20 mouse cellular contexts compared by ENCODE assay signal in genomic region chr8:61639596-61639995, GRCm38 (mm10).
DNase-seq lines count a peak whose midpoint lies in the region; ATAC-seq and TF ChIP-seq lines count a peak whose summit lies in the region.
"Had no signal": no experiment of that assay in that cellular context is flagged by ENCODE, and none has a peak within 500 bp of the region (broad histone marks: within the 10 kb centered on the region; RNA-seq: fewer than 3 reads in every experiment).

No protein-coding gene starts in this region.

- no peak for ATAC-seq in intestine, embryonic 14.5 days (replicated peaks; ENCODE audit: low FRiP score, low TSS enrichment, low read depth)
- no peak for ATAC-seq in intestine, postnatal 0 days
- ATAC-seq in neural tube, embryonic 12.5 days (ENCODE audit: low FRiP score, low read depth) = 0 out of 2 replicates have a peak, but pooled peaks have one; percentile 53
- ATAC-seq in neural tube, embryonic 15.5 days (ENCODE audit: low FRiP score) = no peak
- ATAC-seq in stomach, embryonic 15.5 days (ENCODE audit: insufficient read depth, low FRiP score, low read depth) = no peak
- no peak for ATAC-seq in midbrain, embryonic 14.5 days (ENCODE audit: low FRiP score, low TSS enrichment)
- ATAC-seq: forebrain, embryonic 14.5 days; inflammation-experienced regulatory T-cells, adult 6 months; midbrain, embryonic 13.5 days had no signal

- TF ChIP-seq CTCF in intestine, postnatal 0 days (IDR thresholded peaks at IDR 0.05; ENCODE audit: low read depth) = no peak

- peak; percentile 22 for DNase-seq in embryo, embryonic 10.5 days (ENCODE audit: low spot score)
- no peak for DNase-seq in embryo, embryonic 11 days
- no peak for DNase-seq in intestine, embryonic 14.5 days (ENCODE audit: low spot score)
- DNase-seq in midbrain, embryonic 14.5 days = no peak
- DNase-seq: cerebellum, postnatal 10 days; gastrocnemius, adult 2 months; kidney, postnatal 25 days; lung, adult 18-20 months; thymus, postnatal 14 days had no signal

- H3K27me3 ChIP-seq in intestine, embryonic 14.5 days (replicated peaks; ENCODE audit: control insufficient read depth, insufficient read depth, low read length) = no peaks in the 10 kb centered on the region
- no peaks in the 10 kb centered on the region for H3K27me3 ChIP-seq in intestine, postnatal 0 days (replicated peaks; ENCODE audit: control insufficient read depth, insufficient read depth, low read length)
- no peaks in the 10 kb centered on the region for H3K27me3 ChIP-seq in neural tube, embryonic 12.5 days (replicated peaks)
- no peaks in the 10 kb centered on the region for H3K27me3 ChIP-seq in neural tube, embryonic 15.5 days (replicated peaks)
- no peaks in the 10 kb centered on the region for H3K27me3 ChIP-seq in stomach, embryonic 15.5 days (replicated peaks)
- no peaks in the 10 kb centered on the region for H3K27me3 ChIP-seq in midbrain, embryonic 14.5 days (ENCODE audit: control insufficient read depth, insufficient read depth, low read length)
- H3K27me3 ChIP-seq: embryonic facial prominence, embryonic 13.5 days; midbrain, embryonic 13.5 days had no signal

- H3K9ac ChIP-seq in intestine, embryonic 14.5 days (ENCODE audit: low read length) = no peak overlapping the region
- H3K9ac ChIP-seq in intestine, postnatal 0 days (ENCODE audit: low read depth, low read length) = no peak overlapping the region
- no peak overlapping the region for H3K9ac ChIP-seq in neural tube, embryonic 12.5 days
- H3K9ac ChIP-seq in neural tube, embryonic 15.5 days (replicated peaks) = no peak overlapping the region
- no peak overlapping the region for H3K9ac ChIP-seq in stomach, embryonic 15.5 days
- no peak overlapping the region for H3K9ac ChIP-seq in midbrain, embryonic 14.5 days (replicated peaks; ENCODE audit: low read length)
- H3K9ac ChIP-seq: embryonic facial prominence, embryonic 13.5 days; hindbrain, embryonic 14.5 days; midbrain, embryonic 13.5 days had no signal

- 50% methylated on average over 2 of the region's 2 CpGs for WGBS in intestine, embryonic 14.5 days
- 78% methylated on average over 2 of the region's 2 CpGs for WGBS in intestine, postnatal 0 days
- 89% methylated on average over 2 of the region's 2 CpGs for WGBS in neural tube, embryonic 12.5 days
- WGBS in neural tube, embryonic 15.5 days = 76% methylated on average over 2 of the region's 2 CpGs
- WGBS in stomach, embryonic 15.5 days = 66% methylated on average over 2 of the region's 2 CpGs
- WGBS in midbrain, embryonic 14.5 days = 90% methylated on average over 2 of the region's 2 CpGs

- no peak overlapping the region for H3K4me3 ChIP-seq in intestine, embryonic 14.5 days (ENCODE audit: low read depth, low read length)
- no peak overlapping the region for H3K4me3 ChIP-seq in intestine, postnatal 0 days (ENCODE audit: low read depth, low read length)
- H3K4me3 ChIP-seq in neural tube, embryonic 12.5 days = no peak overlapping the region
- H3K4me3 ChIP-seq in neural tube, embryonic 15.5 days (replicated peaks) = no peak overlapping the region
- no peak overlapping the region for H3K4me3 ChIP-seq in stomach, embryonic 15.5 days (replicated peaks)
- no peak overlapping the region for H3K4me3 ChIP-seq in midbrain, embryonic 14.5 days (replicated peaks; ENCODE audit: low read depth, low read length)
- H3K4me3 ChIP-seq: embryonic facial prominence, embryonic 13.5 days; gastrocnemius, adult 2 months; heart, embryonic 10.5 days; layer of hippocampus, adult 2 months; midbrain, embryonic 13.5 days had no signal

- H3K9me3 ChIP-seq in intestine, embryonic 14.5 days (ENCODE audit: control insufficient read depth, low read length) = no peaks in the 10 kb centered on the region
- no peaks in the 10 kb centered on the region for H3K9me3 ChIP-seq in intestine, postnatal 0 days (ENCODE audit: control insufficient read depth)
- H3K9me3 ChIP-seq in neural tube, embryonic 12.5 days = no peaks in the 10 kb centered on the region
- no peaks in the 10 kb centered on the region for H3K9me3 ChIP-seq in neural tube, embryonic 15.5 days (replicated peaks)
- no peaks in the 10 kb centered on the region for H3K9me3 ChIP-seq in stomach, embryonic 15.5 days
- H3K9me3 ChIP-seq in midbrain, embryonic 14.5 days (ENCODE audit: control insufficient read depth, low read length) = no peaks in the 10 kb centered on the region
- H3K9me3 ChIP-seq: embryonic facial prominence, embryonic 13.5 days; heart, embryonic 10.5 days; midbrain, embryonic 13.5 days had no signal

- no peaks in the 10 kb centered on the region for H3K36me3 ChIP-seq in intestine, embryonic 14.5 days (ENCODE audit: control insufficient read depth, insufficient read depth, low read length)
- no peaks in the 10 kb centered on the region; the same call in 1 of the 2 replicates for H3K36me3 ChIP-seq in intestine, postnatal 0 days (ENCODE audit: control insufficient read depth, insufficient read depth)
- H3K36me3 ChIP-seq in neural tube, embryonic 12.5 days = no peaks in the 10 kb centered on the region
- H3K36me3 ChIP-seq in neural tube, embryonic 15.5 days = no peaks in the 10 kb centered on the region
- H3K36me3 ChIP-seq in stomach, embryonic 15.5 days = no peaks in the 10 kb centered on the region
- H3K36me3 ChIP-seq in midbrain, embryonic 14.5 days (ENCODE audit: control insufficient read depth, insufficient read depth, low read length) = no peaks in the 10 kb centered on the region
- H3K36me3 ChIP-seq: embryonic facial prominence, embryonic 13.5 days; midbrain, embryonic 13.5 days had no signal

- no peak overlapping the region for H3K4me2 ChIP-seq in intestine, embryonic 14.5 days (ENCODE audit: low read length)
- no peak overlapping the region for H3K4me2 ChIP-seq in intestine, postnatal 0 days (replicated peaks; ENCODE audit: low read depth)
- no peak overlapping the region for H3K4me2 ChIP-seq in neural tube, embryonic 12.5 days (replicated peaks)
- no peak overlapping the region for H3K4me2 ChIP-seq in neural tube, embryonic 15.5 days
- H3K4me2 ChIP-seq in stomach, embryonic 15.5 days = no peak overlapping the region
- no peak overlapping the region for H3K4me2 ChIP-seq in midbrain, embryonic 14.5 days (ENCODE audit: low read length)
- H3K4me2 ChIP-seq: embryonic facial prominence, embryonic 13.5 days; hindbrain, embryonic 14.5 days; midbrain, embryonic 13.5 days had no signal

- H3K4me1 ChIP-seq in intestine, embryonic 14.5 days (replicated peaks; ENCODE audit: control insufficient read depth, insufficient read depth, low read length) = peaks cover 14% of the 10 kb centered on the region
- no peaks in the 10 kb centered on the region for H3K4me1 ChIP-seq in intestine, postnatal 0 days (replicated peaks; ENCODE audit: control insufficient read depth, insufficient read depth, low read length)
- H3K4me1 ChIP-seq in neural tube, embryonic 12.5 days = no peaks in the 10 kb centered on the region; the same call in 1 of the 2 replicates
- peaks cover 5% of the 10 kb centered on the region; the same call in 1 of the 2 replicates for H3K4me1 ChIP-seq in neural tube, embryonic 15.5 days
- 0 out of 2 replicates have a peak, but pooled peaks cover 3% of the 10 kb centered on the region for H3K4me1 ChIP-seq in stomach, embryonic 15.5 days
- no peaks in the 10 kb centered on the region for H3K4me1 ChIP-seq in midbrain, embryonic 14.5 days (ENCODE audit: control insufficient read depth, insufficient read depth, low read length)
- H3K4me1 ChIP-seq: midbrain, embryonic 13.5 days had no signal

- H3K27ac ChIP-seq in intestine, embryonic 14.5 days (ENCODE audit: low read depth) = peak overlapping the region; percentile 72; the same call in 1 of the 2 replicates
- no peak overlapping the region for H3K27ac ChIP-seq in intestine, postnatal 0 days (ENCODE audit: low read depth, low read length)
- no peak overlapping the region for H3K27ac ChIP-seq in neural tube, embryonic 12.5 days
- H3K27ac ChIP-seq in neural tube, embryonic 15.5 days (replicated peaks) = no peak overlapping the region
- H3K27ac ChIP-seq in stomach, embryonic 15.5 days = peak overlapping the region; percentile 85; the same call in 1 of the 2 replicates
- H3K27ac ChIP-seq in midbrain, embryonic 14.5 days (replicated peaks; ENCODE audit: low read depth, low read length) = no peak overlapping the region
- H3K27ac ChIP-seq: hindbrain, embryonic 14.5 days; layer of hippocampus, adult 2 months; midbrain, embryonic 13.5 days had no signal

Comparison
In these comparisons a context has a peak if more than half of its experiments do, and no peak if none do; other contexts are left out.
1. H3K27ac ChIP-seq: peak in intestine, embryonic 14.5 days (single experiment) and stomach, embryonic 15.5 days (single experiment); none in intestine, postnatal 0 days (single experiment), neural tube, embryonic 12.5 days (single experiment), neural tube, embryonic 15.5 days (single experiment) and midbrain, embryonic 14.5 days (single experiment).